Mouse (Mus musculus) ovary, postnatal 14 days (tissue): ENCODE results near the gene Hapln4.

ENCODE experiments used
- DNase-seq: peaks from one replicate; pipeline ENCODE4 v3.0.0; 2022; ENCODE audit warnings: low spot score

Hapln4 gene

DNA sequence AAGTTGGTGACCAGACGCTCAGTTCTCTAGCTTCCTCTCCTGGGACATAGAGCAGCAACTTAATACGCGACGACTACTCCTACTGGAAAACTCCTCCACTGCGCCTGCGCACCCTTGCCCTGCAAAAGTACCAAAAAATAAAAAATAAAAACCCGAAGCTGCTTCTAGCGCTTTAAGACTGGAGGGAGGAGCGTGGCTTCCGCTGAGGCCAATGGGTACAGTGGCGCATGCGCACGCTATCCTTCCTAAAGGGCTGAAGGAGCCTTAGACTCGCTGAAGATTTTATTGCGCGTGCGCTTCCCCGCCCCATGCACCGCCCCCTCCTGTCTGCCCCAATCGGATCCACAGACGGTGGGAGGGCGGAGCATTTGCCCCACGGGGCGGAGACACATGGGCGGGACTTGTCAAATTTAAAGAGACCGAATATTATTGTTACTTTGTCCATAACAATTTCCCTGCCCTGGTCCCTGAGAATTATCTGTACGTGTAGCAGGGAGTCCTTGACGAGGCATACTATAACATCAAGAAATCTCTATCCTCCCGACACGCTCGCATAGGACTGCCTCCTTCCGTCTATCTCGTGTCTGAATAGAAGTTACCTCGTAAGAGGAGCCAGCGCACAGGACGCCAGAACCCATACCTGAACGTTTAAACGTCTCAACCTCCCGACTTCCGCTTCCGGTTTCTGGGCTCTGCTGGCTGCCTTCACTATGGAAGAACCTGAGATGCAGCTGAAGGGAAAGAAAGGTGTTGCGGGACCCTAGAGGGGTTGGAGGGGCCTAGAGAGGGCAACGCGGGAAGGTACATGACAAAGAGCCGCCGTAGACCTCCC lies 56.0 kb downstream of the Hapln4 start, which contains the start of the genes Rfxank, Borcs8 and Mef2b:
Rfxank (minus strand) TSS at position 129 of the 832 bp plus-strand sequence.
Borcs8 (plus strand) TSS at position 474 of the 832 bp plus-strand sequence.
Mef2b (plus strand) TSS at position 686 of the 832 bp plus-strand sequence.
- DNase-seq = peak; percentile 95

- DNase-seq = no peak
Observed at GRCm38 (mm10) chr8:70139981-70140380, 56.7 kb downstream of the Hapln4 start.
